Comparison of ENCODE assay signal across 24 mouse cellular contexts in genomic region chr12:91707807-91708206, GRCm38 (mm10).
DNase-seq lines count a peak whose midpoint lies in the region; ATAC-seq and TF ChIP-seq lines count a peak whose summit lies in the region.
"Had no signal": no experiment of that assay in that cellular context is flagged by ENCODE, and none has a peak within 500 bp of the region (broad histone marks: within the 10 kb centered on the region; RNA-seq: fewer than 3 reads in every experiment).

No protein-coding gene starts in this region.

- DNase-seq in cerebellum, postnatal 10 days: peak; percentile 18 to 36
- DNase-seq in cerebellum, adult 11 months: no peak
- DNase-seq in layer of hippocampus, postnatal 10 days (ENCODE audit: low spot score in 2 of 2): peak; percentile 22 to 40
- no peak for DNase-seq in layer of hippocampus, adult 8-10 months (ENCODE audit: low spot score in 2 of 2)
- DNase-seq in forebrain, postnatal 0 days: peak; percentile 25
- DNase-seq: adrenal gland, postnatal 10 days; cerebellum, adult 9-10 months; gastrocnemius, postnatal 10 days; heart, adult 11 months; liver, postnatal 0 days; thymus, adult 18-20 months; thymus, postnatal 36 days had no signal

- WGBS in neural tube, embryonic 14.5 days: 55% methylated on average over 4 of the region's 4 CpGs
- 70% methylated on average over 4 of the region's 4 CpGs for WGBS in neural tube, embryonic 15.5 days
- whole genome bisulfite sequencing in forebrain, postnatal 0 days: 22% methylated on average over 4 of the region's 4 CpGs

- no peak for TF ChIP-seq CTCF in forebrain, postnatal 0 days (IDR thresholded peaks at IDR 0.05; ENCODE audit: low read depth)

- no peaks in the 10 kb centered on the region for H3K9me3 ChIP-seq in neural tube, embryonic 14.5 days (ENCODE audit: control insufficient read depth, low read length)
- no peaks in the 10 kb centered on the region for H3K9me3 ChIP-seq in neural tube, embryonic 15.5 days (replicated peaks)
- H3K9me3 ChIP-seq in forebrain, postnatal 0 days (ENCODE audit: low read length): no peaks in the 10 kb centered on the region
- H3K9me3 ChIP-seq: embryonic facial prominence, embryonic 15.5 days; limb, embryonic 12.5 days had no signal

- no peak overlapping the region for H3K4me3 ChIP-seq in neural tube, embryonic 14.5 days (ENCODE audit: low read depth, low read length)
- no peak overlapping the region for H3K4me3 ChIP-seq in neural tube, embryonic 15.5 days (replicated peaks)
- H3K4me3 ChIP-seq in forebrain, postnatal 0 days (ENCODE audit: low read depth, low read length): no peak overlapping the region
- H3K4me3 ChIP-seq: embryonic facial prominence, embryonic 15.5 days; limb, embryonic 12.5 days had no signal

- no peak overlapping the region for H3K27ac ChIP-seq in neural tube, embryonic 14.5 days (ENCODE audit: low read depth, low read length)
- H3K27ac ChIP-seq in neural tube, embryonic 15.5 days (replicated peaks): no peak overlapping the region
- H3K27ac ChIP-seq in forebrain, postnatal 0 days (ENCODE audit: low read depth, low read length): no peak overlapping the region
- H3K27ac ChIP-seq: embryonic facial prominence, embryonic 15.5 days; hindbrain, postnatal 0 days; kidney, postnatal 0 days; limb, embryonic 12.5 days; macrophage had no signal

- no peaks in the 10 kb centered on the region for H3K36me3 ChIP-seq in neural tube, embryonic 14.5 days (ENCODE audit: control insufficient read depth, insufficient read depth, low read length)
- no peaks in the 10 kb centered on the region for H3K36me3 ChIP-seq in neural tube, embryonic 15.5 days
- no peaks in the 10 kb centered on the region for H3K36me3 ChIP-seq in forebrain, postnatal 0 days (ENCODE audit: insufficient read depth)
- H3K36me3 ChIP-seq: embryonic facial prominence, embryonic 15.5 days; limb, embryonic 12.5 days had no signal

- no peaks in the 10 kb centered on the region for H3K27me3 ChIP-seq in neural tube, embryonic 14.5 days (ENCODE audit: control insufficient read depth, insufficient read depth, low read length)
- H3K27me3 ChIP-seq in neural tube, embryonic 15.5 days (replicated peaks): no peaks in the 10 kb centered on the region
- H3K27me3 ChIP-seq in forebrain, postnatal 0 days (ENCODE audit: insufficient read depth, low read length): no peaks in the 10 kb centered on the region
- H3K27me3 ChIP-seq: embryonic facial prominence, embryonic 15.5 days; limb, embryonic 12.5 days had no signal

- H3K9ac ChIP-seq in neural tube, embryonic 14.5 days (replicated peaks; ENCODE audit: low read depth, low read length): no peak overlapping the region
- H3K9ac ChIP-seq in neural tube, embryonic 15.5 days (replicated peaks): no peak overlapping the region
- no peak overlapping the region for H3K9ac ChIP-seq in forebrain, postnatal 0 days
- H3K9ac ChIP-seq: embryonic facial prominence, embryonic 15.5 days; limb, embryonic 12.5 days; liver, postnatal 0 days had no signal

- H3K4me1 ChIP-seq in neural tube, embryonic 14.5 days (ENCODE audit: control insufficient read depth, insufficient read depth, low read length): 0 out of 2 replicates have a peak, but pooled peaks cover 5% of the 10 kb centered on the region
- H3K4me1 ChIP-seq in neural tube, embryonic 15.5 days: peaks cover 8% of the 10 kb centered on the region
- 0 out of 2 replicates have a peak, but pooled peaks cover 4% of the 10 kb centered on the region for H3K4me1 ChIP-seq in forebrain, postnatal 0 days (ENCODE audit: insufficient read depth)
- H3K4me1 ChIP-seq: embryonic facial prominence, embryonic 15.5 days had no signal

- no peak overlapping the region for H3K4me2 ChIP-seq in neural tube, embryonic 14.5 days (ENCODE audit: low read depth, low read length)
- no peak overlapping the region for H3K4me2 ChIP-seq in neural tube, embryonic 15.5 days
- no peak overlapping the region for H3K4me2 ChIP-seq in forebrain, postnatal 0 days (ENCODE audit: low read depth)
- H3K4me2 ChIP-seq: embryonic facial prominence, embryonic 15.5 days; heart, embryonic 11.5 days; limb, embryonic 12.5 days; liver, embryonic 11.5 days had no signal

- ATAC-seq in neural tube, embryonic 14.5 days (ENCODE audit: low read depth): 0 out of 2 replicates have a peak, but pooled peaks have one; percentile 12
- no peak for ATAC-seq in neural tube, embryonic 15.5 days (ENCODE audit: low FRiP score)
- peak; percentile 23; the same call in 1 of the 2 replicates for ATAC-seq in forebrain, postnatal 0 days
- ATAC-seq: activated CD4-positive, CD25-positive, alpha-beta regulatory T cell, adult 4 months; hindbrain, postnatal 0 days; intestine, postnatal 0 days; liver, postnatal 0 days; lung, postnatal 0 days had no signal

Comparison
In these comparisons a context has a peak if more than half of its experiments do, and no peak if none do; other contexts are left out.
1. DNase-seq: peak in cerebellum, postnatal 10 days (2 of 2), layer of hippocampus, postnatal 10 days (2 of 2) and forebrain, postnatal 0 days (single experiment); none in cerebellum, adult 11 months (single experiment) and layer of hippocampus, adult 8-10 months (0 of 2).